Comparison of ENCODE assay signal across 16 mouse cellular contexts in the genomic region with DNA sequence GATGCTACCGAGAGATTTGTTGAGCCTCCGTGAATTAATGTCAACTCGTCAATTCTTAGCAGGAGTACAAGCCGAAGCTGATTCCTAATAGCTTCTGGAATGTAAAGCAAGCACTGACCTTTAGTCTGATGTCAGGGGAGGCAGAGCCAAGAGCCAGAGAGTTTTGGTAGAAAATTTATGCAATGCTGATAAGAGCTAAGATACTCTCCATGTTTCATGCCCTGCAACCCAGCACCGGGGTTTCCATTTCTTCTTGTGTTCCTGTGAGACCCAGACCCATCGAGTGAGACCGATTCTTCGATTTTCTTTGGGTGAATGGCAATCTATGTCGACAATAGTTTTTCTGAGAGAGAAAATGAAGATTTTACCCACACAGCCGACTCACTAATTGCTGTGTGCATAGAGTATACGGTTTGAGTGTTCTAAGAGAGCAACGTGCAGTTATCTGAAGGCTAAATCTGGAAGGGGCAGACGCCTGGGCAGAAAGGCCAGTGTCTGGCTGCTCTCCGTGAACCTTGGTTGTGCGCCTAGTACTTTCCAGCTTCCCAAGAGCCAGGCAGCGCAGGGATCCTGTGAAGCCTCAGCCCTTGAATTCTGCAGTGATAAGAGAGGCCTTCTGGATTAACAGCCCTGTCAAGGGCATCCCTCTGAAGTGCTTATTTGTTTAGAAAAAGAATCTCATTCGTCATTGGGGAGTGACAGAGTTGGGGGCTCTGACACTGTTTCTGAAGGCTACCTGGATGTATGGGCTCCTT.
A peak's percentile ranks its signal among the peaks of the same experiment; 100 is the strongest.
DNase-seq lines count a peak whose midpoint lies in the region; ATAC-seq lines count a peak whose summit lies in the region.
"Had no signal": no experiment of that assay in that cellular context is flagged by ENCODE, and none has a peak within 500 bp of the region (broad histone marks: within the 10 kb centered on the region; RNA-seq: fewer than 3 reads in every experiment).

No protein-coding gene starts in this region.

- H3K4me1 ChIP-seq in heart, embryonic 13.5 days = peaks cover 21% of the 10 kb centered on the region
- peaks cover 5% of the 10 kb centered on the region; the same call in 1 of the 2 replicates for H3K4me1 ChIP-seq in midbrain, embryonic 14.5 days (ENCODE audit: control insufficient read depth, insufficient read depth, low read length)
- 0 out of 2 replicates have a peak, but pooled peaks cover 2% of the 10 kb centered on the region for H3K4me1 ChIP-seq in midbrain, embryonic 16.5 days (ENCODE audit: control insufficient read depth, insufficient read depth, low read length)
- H3K4me1 ChIP-seq in intestine, embryonic 16.5 days (ENCODE audit: control insufficient read depth, insufficient read depth, low read length) = peaks cover 5% of the 10 kb centered on the region; the same call in 1 of the 2 replicates
- H3K4me1 ChIP-seq: liver, embryonic 13.5 days had no signal

- 24% methylated on average over 17 of the region's 17 CpGs for WGBS in heart, embryonic 13.5 days
- 45% methylated on average over 17 of the region's 17 CpGs for WGBS in midbrain, embryonic 14.5 days
- WGBS in midbrain, embryonic 16.5 days = 50% methylated on average over 17 of the region's 17 CpGs
- WGBS in intestine, embryonic 16.5 days = 36% methylated on average over 17 of the region's 17 CpGs

- H3K27me3 ChIP-seq in heart, embryonic 13.5 days (replicated peaks) = peaks cover 15% of the 10 kb centered on the region
- no peaks in the 10 kb centered on the region for H3K27me3 ChIP-seq in midbrain, embryonic 14.5 days (ENCODE audit: control insufficient read depth, insufficient read depth, low read length)
- H3K27me3 ChIP-seq in midbrain, embryonic 16.5 days (ENCODE audit: control insufficient read depth, insufficient read depth, low read depth, low read length) = no peaks in the 10 kb centered on the region
- no peaks in the 10 kb centered on the region for H3K27me3 ChIP-seq in intestine, embryonic 16.5 days (replicated peaks; ENCODE audit: control insufficient read depth, insufficient read depth, low read length)
- H3K27me3 ChIP-seq: liver, embryonic 13.5 days had no signal

- H3K27ac ChIP-seq in heart, embryonic 13.5 days (replicated peaks) = peak overlapping the region; percentile 43; the same call in 1 of the 2 replicates
- H3K27ac ChIP-seq in midbrain, embryonic 14.5 days (replicated peaks; ENCODE audit: low read depth, low read length) = no peak overlapping the region; the same call in 1 of the 2 replicates
- H3K27ac ChIP-seq in midbrain, embryonic 16.5 days (ENCODE audit: low read length) = no peak overlapping the region
- H3K27ac ChIP-seq in intestine, embryonic 16.5 days (ENCODE audit: low read length) = no peak overlapping the region
- H3K27ac ChIP-seq: hindbrain, embryonic 14.5 days; left cerebral cortex, adult 2 months; limb, embryonic 10.5 days; liver, embryonic 13.5 days had no signal

- no peak for DNase-seq in heart, adult 9 months (ENCODE audit: low spot score in 2 of 2)
- DNase-seq in midbrain, embryonic 14.5 days = peak; percentile 8
- DNase-seq in adrenal gland, postnatal 25 days = peak; percentile 18
- DNase-seq in frontal cortex, postnatal 10 days (ENCODE audit: low spot score in 2 of 2) = no peak
- DNase-seq: cerebellum, adult 2 months; gastrocnemius, postnatal 10 days; kidney, adult 2 months; kidney, postnatal 14 days; liver, embryonic 13.5 days; thymus, postnatal 4 days had no signal

- H3K9ac ChIP-seq in heart, embryonic 13.5 days = no peak overlapping the region
- H3K9ac ChIP-seq in midbrain, embryonic 14.5 days (replicated peaks; ENCODE audit: low read length) = no peak overlapping the region
- H3K9ac ChIP-seq in midbrain, embryonic 16.5 days (ENCODE audit: low read depth, low read length) = no peak overlapping the region
- no peak overlapping the region for H3K9ac ChIP-seq in intestine, embryonic 16.5 days (ENCODE audit: low read depth, low read length)
- H3K9ac ChIP-seq: hindbrain, embryonic 14.5 days; liver, embryonic 13.5 days had no signal

- H3K4me3 ChIP-seq in heart, embryonic 13.5 days = no peak overlapping the region
- no peak overlapping the region for H3K4me3 ChIP-seq in midbrain, embryonic 14.5 days (replicated peaks; ENCODE audit: low read depth, low read length)
- H3K4me3 ChIP-seq in midbrain, embryonic 16.5 days (ENCODE audit: low read depth, low read length) = no peak overlapping the region
- no peak overlapping the region for H3K4me3 ChIP-seq in intestine, embryonic 16.5 days (ENCODE audit: low read length)
- H3K4me3 ChIP-seq: left cerebral cortex, adult 2 months; limb, embryonic 10.5 days; liver, embryonic 13.5 days had no signal

- ATAC-seq in heart, embryonic 13.5 days (ENCODE audit: extremely low read depth, insufficient number of reproducible peaks, low FRiP score, low TSS enrichment) = no peak
- ATAC-seq in midbrain, embryonic 14.5 days (ENCODE audit: low FRiP score, low TSS enrichment) = no peak
- ATAC-seq in midbrain, embryonic 16.5 days = no peak
- ATAC-seq in intestine, embryonic 16.5 days = 0 out of 2 replicates have a peak, but pooled peaks have one; percentile 32

- H3K4me2 ChIP-seq in heart, embryonic 13.5 days = peak overlapping the region; percentile 52
- H3K4me2 ChIP-seq in midbrain, embryonic 14.5 days (ENCODE audit: low read length) = no peak overlapping the region
- H3K4me2 ChIP-seq in midbrain, embryonic 16.5 days (ENCODE audit: low read length) = no peak overlapping the region
- H3K4me2 ChIP-seq in intestine, embryonic 16.5 days (ENCODE audit: low read depth, low read length) = 0 out of 2 replicates have a peak overlapping the region, but pooled peaks have one; percentile 14
- H3K4me2 ChIP-seq: hindbrain, embryonic 14.5 days; liver, embryonic 13.5 days had no signal

- H3K36me3 ChIP-seq in heart, embryonic 13.5 days = no peaks in the 10 kb centered on the region
- no peaks in the 10 kb centered on the region for H3K36me3 ChIP-seq in midbrain, embryonic 14.5 days (ENCODE audit: control insufficient read depth, insufficient read depth, low read length)
- H3K36me3 ChIP-seq in midbrain, embryonic 16.5 days (ENCODE audit: control insufficient read depth, insufficient read depth, low read length) = no peaks in the 10 kb centered on the region
- H3K36me3 ChIP-seq in intestine, embryonic 16.5 days (ENCODE audit: control insufficient read depth, insufficient read depth, low read length) = no peaks in the 10 kb centered on the region
- H3K36me3 ChIP-seq: limb, embryonic 10.5 days; liver, embryonic 13.5 days had no signal

- no peaks in the 10 kb centered on the region for H3K9me3 ChIP-seq in heart, embryonic 13.5 days
- no peaks in the 10 kb centered on the region for H3K9me3 ChIP-seq in midbrain, embryonic 14.5 days (ENCODE audit: control insufficient read depth, low read length)
- H3K9me3 ChIP-seq in midbrain, embryonic 16.5 days (replicated peaks; ENCODE audit: control insufficient read depth, low read length, poor library complexity, severe bottlenecking) = no peaks in the 10 kb centered on the region
- H3K9me3 ChIP-seq in intestine, embryonic 16.5 days (ENCODE audit: control insufficient read depth, low read length) = no peaks in the 10 kb centered on the region
- H3K9me3 ChIP-seq: limb, embryonic 10.5 days; liver, embryonic 13.5 days had no signal

Comparison
In these comparisons a context has a peak if more than half of its experiments do, and no peak if none do; other contexts are left out.
1. H3K4me2 ChIP-seq: peak in heart, embryonic 13.5 days (single experiment) and intestine, embryonic 16.5 days (single experiment); none in midbrain, embryonic 14.5 days (single experiment) and midbrain, embryonic 16.5 days (single experiment).
2. DNase-seq: peak in midbrain, embryonic 14.5 days (single experiment) and adrenal gland, postnatal 25 days (single experiment); none in heart, adult 9 months (0 of 2) and frontal cortex, postnatal 10 days (0 of 2).